Mouse (Mus musculus) Patski (cell line): ENCODE measurements at regions not wholly inside any gene's neighbourhood (a gene's known extent, or its start where the extent isn't known, plus 50 kb on each side); places are given as distances from the start of the nearest gene placed in this dataset.

Source experiments
- ATAC-seq: fragments of 100-300 bp; one replicate; pipeline ENCODE4 v1.8.0; 2021
- CTCF ChIA-PET: fragments of 350-600 bp; sonication (Branson Sonifier 250); formaldehyde crosslinking; loops from one replicate; lab custom pipeline; 2022; ENCODE audit warnings: inconsistent platforms; lab: Charles Lee
- POLR2A ChIA-PET: fragments of 350-600 bp; sonication (Branson Sonifier 250); formaldehyde crosslinking; loops from one replicate; lab custom pipeline; 2022; ENCODE audit warnings: antibody characterized with exemption, inconsistent platforms; lab: Charles Lee
- DNase-seq: peaks from one replicate; pipeline ENCODE4 v3.0.0-alpha.2; 2011; ENCODE audit warnings: low read depth, low spot score
- H3K27me3 ChIP-seq: fragments of 371-371 bp; one replicate; pipeline ENCODE4 v1.5.1; 2021
- CTCF ChIP-seq: fragments of 100-300 bp; IDR thresholded peaks from one replicate; pipeline ENCODE4 v1.5.1; 2021
- in situ Hi-C: fragments of 300-500 bp; cut with MboI; formaldehyde crosslinking; loops from 3 replicates; pipeline ENCODE4 v1.11.1; 2018; ENCODE audit warnings: low pct_unique_long_range_greater_than_20kb, mixed read lengths

GRCm38 (mm10) chr11:43989911-43990430, 89.0 kb upstream of the Adra1b start:
- TF ChIP-seq CTCF, result no peak
- ChIA-PET CTCF (interaction anchor here (1.3 kb wide), 1 partner anchor 8 kb away, joined by 4 read pairs; no protein-coding TSS in a partner anchor), POLR2A (interaction anchor here (0.5 to 0.7 kb wide), 2 partner anchors 19 to 223 kb away, joined by 3 to 4 read pairs; no protein-coding TSS in a partner anchor)
- H3K27me3 ChIP-seq, result no peaks in the 10 kb centered on the region
- DNase-seq (no peak), ATAC-seq (no peak)
- in situ Hi-C loops, result loop anchor here (10.0 kb wide), 1 partner anchor 155 kb away; no protein-coding TSS in a partner anchor

- H3K27me3 ChIP-seq, result no peaks in the 10 kb centered on the region
- DNase-seq (peak; percentile 86), ATAC-seq (peak; percentile 92)
- in situ Hi-C loops, result loop anchor here (10.0 kb wide), 1 partner anchor 157 kb away; no protein-coding TSS in a partner anchor
- POLR2A ChIA-PET, result interaction anchor here (1.2 kb wide), 1 partner anchor 9 kb away, joined by 3 read pairs; no protein-coding TSS in a partner anchor
- CTCF ChIA-PET, result interaction anchor here (0.7 to 1.7 kb wide), 2 partner anchors 9 to 156 kb away, joined by 3 to 4 read pairs; no protein-coding TSS in a partner anchor
- TF ChIP-seq CTCF, result no peak
These were observed 91.0 kb upstream of the Adra1b start for GRCm38 (mm10) chr11:43992011-43992471.

- POLR2A ChIA-PET, result interaction anchor here (1.1 kb wide), 1 partner anchor 73 kb away, joined by 3 read pairs; no protein-coding TSS in a partner anchor
- DNase-seq (peak; percentile 84), ATAC-seq (peak; percentile 90)
- no peaks in the 10 kb centered on the region for H3K27me3 ChIP-seq
- TF ChIP-seq CTCF, result no peak
- in situ Hi-C loops, result loop anchor here (10.0 kb wide), 1 partner anchor 163 kb away; no protein-coding TSS in a partner anchor
- CTCF ChIA-PET, result interaction anchor here (1.0 to 1.6 kb wide), 5 partner anchors 15 to 328 kb away, joined by 3 to 5 read pairs (median 3); no protein-coding TSS in a partner anchor
These were observed 97.2 kb upstream of the Adra1b start for GRCm38 (mm10) chr11:43998046-43998725.

- CTCF ChIA-PET, result interaction anchor here (1.2 kb wide), 1 partner anchor 13 kb away, joined by 5 read pairs; no protein-coding TSS in a partner anchor
- no peak for TF ChIP-seq CTCF
- in situ Hi-C loops, result no loop called here
- POLR2A ChIA-PET, result no interaction called here
- DNase-seq (no peak), ATAC-seq (no peak)
- no peaks in the 10 kb centered on the region for H3K27me3 ChIP-seq
These were observed 99.0 kb upstream of the Adra1b start for GRCm38 (mm10) chr11:44000056-44000455.

- no peak for ATAC-seq
- no peak for DNase-seq
- H3K27me3 ChIP-seq, result no peaks in the 10 kb centered on the region
- ChIA-PET POLR2A (interaction anchor here (0.7 kb wide), 1 partner anchor 460 kb away, joined by 3 read pairs; no protein-coding TSS in a partner anchor), CTCF (interaction anchor here (1.2 kb wide), 1 partner anchor 12 kb away, joined by 8 read pairs; no protein-coding TSS in a partner anchor)
- TF ChIP-seq CTCF, result no peak
- in situ Hi-C loops, result no loop called here
These were observed 101.0 kb upstream of the Adra1b start for GRCm38 (mm10) chr11:44001843-44002589.

GRCm38 (mm10) chr11:44002716-44003522, 101.9 kb upstream of the Adra1b start:
- ATAC-seq (no peak), DNase-seq (no peak)
- CTCF ChIA-PET, result interaction anchor here (0.6 to 1.2 kb wide), 3 partner anchors 11 to 299 kb away, joined by 3 to 8 read pairs (median 4); no protein-coding TSS in a partner anchor
- in situ Hi-C loops, result no loop called here
- POLR2A ChIA-PET, result interaction anchor here (0.7 to 0.8 kb wide), 2 partner anchors 10 to 461 kb away, joined by 3 to 4 read pairs; no protein-coding TSS in a partner anchor
- H3K27me3 ChIP-seq, result no peaks in the 10 kb centered on the region
- TF ChIP-seq CTCF, result no peak

GRCm38 (mm10) chr11:44007526-44008040, 106.6 kb upstream of the Adra1b start:
- POLR2A ChIA-PET, result no interaction called here
- no peak for ATAC-seq
- no peak for DNase-seq
- H3K27me3 ChIP-seq, result no peaks in the 10 kb centered on the region
- in situ Hi-C loops, result no loop called here
- CTCF ChIA-PET, result no interaction called here
- TF ChIP-seq CTCF, result no peak

GRCm38 (mm10) chr11:44012314-44012713, 111.3 kb upstream of the Adra1b start:
- CTCF ChIA-PET, result interaction anchor here (1.5 to 2.1 kb wide), 3 partner anchors 10 to 30 kb away, joined by 4 to 8 read pairs (median 5); no protein-coding TSS in a partner anchor

GRCm38 (mm10) chr11:44013841-44014240, 112.8 kb upstream of the Adra1b start:
- no peak for DNase-seq
- POLR2A ChIA-PET, result interaction anchor here (0.7 to 1.3 kb wide), 3 partner anchors 10 to 454 kb away, joined by 3 to 5 read pairs (median 4); no protein-coding TSS in a partner anchor

More at GRCm38 (mm10) chr11:44012314-44012713, 111.3 kb upstream of the Adra1b start:
- DNase-seq (no peak), ATAC-seq (no peak)
- no peak for TF ChIP-seq CTCF
- in situ Hi-C loops, result no loop called here
- POLR2A ChIA-PET, result interaction anchor here (1.1 kb wide), 1 partner anchor 15 kb away, joined by 3 read pairs; no protein-coding TSS in a partner anchor
- no peaks in the 10 kb centered on the region for H3K27me3 ChIP-seq

More at GRCm38 (mm10) chr11:44013841-44014240, 112.8 kb upstream of the Adra1b start:
- H3K27me3 ChIP-seq, result no peaks in the 10 kb centered on the region
- ATAC-seq, result peak; percentile 51
- TF ChIP-seq CTCF, result no peak
- in situ Hi-C loops, result no loop called here
- CTCF ChIA-PET, result interaction anchor here (0.8 to 2.1 kb wide), 5 partner anchors 12 to 73 kb away, joined by 3 to 8 read pairs (median 4); no protein-coding TSS in a partner anchor
